Mouse (Mus musculus) spleen, postnatal 36 days (tissue): ENCODE measurements at regions not wholly inside any gene's neighbourhood (a gene's known extent, or its start where the extent isn't known, plus 50 kb on each side); places are given as distances from the start of the nearest gene placed in this dataset.
A peak's percentile ranks its signal among the peaks of the same experiment; 100 is the strongest.

ENCODE experiments used
- DNase-seq, 2 experiments: peaks; one replicate each; pipeline ENCODE4 v3.0.0; 2022; ENCODE audit warnings: low spot score in 2 of 2, mixed read lengths in 1 of 2

- peak; percentile 40 to 52 for DNase-seq
Measured at GRCm38 (mm10) chr2:161177355-161178021, 68.6 kb upstream of the Chd6 start.

- no peak for DNase-seq
Measured at GRCm38 (mm10) chr2:161166681-161167080, 57.8 kb upstream of the Chd6 start.

GRCm38 (mm10) chr2:161165495-161165894 lies 56.6 kb upstream of the Chd6 start:
- no peak for DNase-seq

- DNase-seq: no peak
Measured at GRCm38 (mm10) chr2:161164320-161164719, 55.4 kb upstream of the Chd6 start.
